8 mouse cellular contexts compared by ENCODE assay signal in genomic region chr5:129611060-129611459, GRCm38 (mm10). TPM values are rescaled to one million over a fixed set of nuclear protein-coding genes. Genes with fewer than 3 reads are reported as not detected.
A peak's percentile ranks its signal among the peaks of the same experiment; 100 is the strongest.
DNase-seq lines count a peak whose midpoint lies in the region; ATAC-seq and TF ChIP-seq lines count a peak whose summit lies in the region.

No protein-coding gene starts in this region.

- ATAC-seq in midbrain, embryonic 11.5 days (ENCODE audit: low FRiP score): 0 out of 2 replicates have a peak, but pooled peaks have one; percentile 52

- H3K4me2 ChIP-seq in midbrain, embryonic 11.5 days: no peak overlapping the region

- no peak overlapping the region for H3K4me3 ChIP-seq in heart, embryonic 10.5 days
- no peak overlapping the region for H3K4me3 ChIP-seq in midbrain, embryonic 11.5 days (ENCODE audit: low read depth, low read length)
- H3K4me3 ChIP-seq in spleen, adult 2 months (ENCODE audit: extremely low read depth, insufficient read depth, insufficient read length): no peak overlapping the region

- no peak overlapping the region for H3K9ac ChIP-seq in midbrain, embryonic 11.5 days (ENCODE audit: low read length)

- no peaks in the 10 kb centered on the region for H3K36me3 ChIP-seq in heart, embryonic 10.5 days
- H3K36me3 ChIP-seq in midbrain, embryonic 11.5 days (ENCODE audit: control insufficient read depth, insufficient read depth, low read length): 0 out of 2 replicates have a peak, but pooled peaks cover 3% of the 10 kb centered on the region
- no peaks in the 10 kb centered on the region for H3K36me3 ChIP-seq in spleen, adult 2 months (ENCODE audit: control insufficient read depth, insufficient read depth, low read length)

- peak; percentile 87 for DNase-seq in heart, embryonic 10.5 days (ENCODE audit: low spot score)
- DNase-seq in heart, postnatal 25 days (ENCODE audit: low spot score): no peak
- peak; percentile 45 for DNase-seq in c-Kit-positive CD71-positive TER-119-positive erythroid progenitor cells, embryonic 14.5 days (ENCODE audit: low spot score)
- DNase-seq in forelimb bud, embryonic 11.5 days (ENCODE audit: low read depth, low spot score): peak; percentile 63
- peak; percentile 66 for DNase-seq in induced T-regulatory cell, adult 2 months (ENCODE audit: low read depth)
- DNase-seq in left cerebral cortex, adult 18-20 months (ENCODE audit: low spot score in 2 of 2): peak; percentile 81 to 83
- peak; percentile 96 for DNase-seq in midbrain, embryonic 11.5 days (ENCODE audit: low spot score, missing footprints)
- DNase-seq in spleen, adult 2 months (ENCODE audit: low read depth in 1 of 2, low spot score in 2 of 2): peak in 1 of 2 experiments; percentile 50

- H3K27me3 ChIP-seq in heart, embryonic 10.5 days (ENCODE audit: insufficient read depth, poor library complexity, severe bottlenecking): no peaks in the 10 kb centered on the region
- H3K27me3 ChIP-seq in midbrain, embryonic 11.5 days (ENCODE audit: control insufficient read depth, insufficient read depth, low read length): no peaks in the 10 kb centered on the region
- H3K27me3 ChIP-seq in spleen, adult 2 months (ENCODE audit: control insufficient read depth, insufficient read depth, low read length): no peaks in the 10 kb centered on the region

- intact Hi-C loops in heart, postnatal 25 days (cut with DNase I): loop anchor here (2.0 to 5.0 kb wide), 3 partner anchors 111 to 266 kb away; no protein-coding TSS in a partner anchor

- WGBS in heart, embryonic 10.5 days: 0% methylated on average over 1 of the region's 1 CpGs
- 18% methylated on average over 1 of the region's 1 CpGs for WGBS in midbrain, embryonic 11.5 days
- 0% methylated on average over 1 of the region's 1 CpGs for WGBS in spleen, adult 2 months

- no peaks in the 10 kb centered on the region for H3K4me1 ChIP-seq in heart, embryonic 10.5 days
- H3K4me1 ChIP-seq in midbrain, embryonic 11.5 days (ENCODE audit: control insufficient read depth, insufficient read depth, low read length): no peaks in the 10 kb centered on the region
- H3K4me1 ChIP-seq in spleen, adult 2 months (ENCODE audit: control insufficient read depth, insufficient read depth, insufficient read length): no peaks in the 10 kb centered on the region

- no peak overlapping the region for H3K27ac ChIP-seq in heart, embryonic 10.5 days
- H3K27ac ChIP-seq in midbrain, embryonic 11.5 days (ENCODE audit: low read depth, low read length): no peak overlapping the region
- H3K27ac ChIP-seq in spleen, adult 2 months (ENCODE audit: insufficient read depth, low read length): no peak overlapping the region

- no peaks in the 10 kb centered on the region for H3K9me3 ChIP-seq in heart, embryonic 10.5 days
- H3K9me3 ChIP-seq in midbrain, embryonic 11.5 days (ENCODE audit: control insufficient read depth, low read length): no peaks in the 10 kb centered on the region

- TF ChIP-seq CTCF in spleen, adult 2 months (IDR thresholded peaks at IDR 0.05; ENCODE audit: extremely low read depth, insufficient read depth, insufficient read length, insufficient replicate concordance): peak; percentile 61; the same call in 1 of the 2 replicates

- no peak for TF ChIP-seq POLR2A in spleen, adult 2 months (IDR thresholded peaks at IDR 0.05; ENCODE audit: low read depth, low read length)

RNA-seq across cellular contexts. Expression of gene Mmp17, which starts 27.1 kb away (rescaled TPM):
- 0.71 and 1.3 TPM in 2 replicates for polyA plus RNA-seq in heart, embryonic 10.5 days (2016; fragmentation: Nextera tagmentation; extraction: Ambion mirVana)
- total RNA-seq in heart, postnatal 25 days (2021): 1 to 10 TPM in 1 of 2 experiments, under 1 TPM in 1; 0.98 to 1.2 TPM
- total RNA-seq in left cerebral cortex, adult 18-20 months (2021): 100 to 1,000 TPM in 1 of 2 experiments, 10 to 100 TPM in 1; 98.9 to 104 TPM
- 3.6 and 4.6 TPM in 2 replicates for polyA plus RNA-seq in midbrain, embryonic 11.5 days (2014; fragmentation: Nextera tagmentation; extraction: Ambion mirVana)
- polyA plus RNA-seq in spleen, adult 2 months (2012; rRNA removed): 3.2 and 3.4 TPM in 2 replicates

RNA-seq across cellular contexts. Expression of gene Zfp11, which starts 58.8 kb away (rescaled TPM):
- 5.0 and 5.2 TPM in 2 replicates for polyA plus RNA-seq in heart, embryonic 10.5 days (2016; fragmentation: Nextera tagmentation; extraction: Ambion mirVana)
- 1 to 10 TPM; 3.4 to 3.8 TPM for total RNA-seq in heart, postnatal 25 days (2021)
- total RNA-seq in left cerebral cortex, adult 18-20 months (2021): 1 to 10 TPM; 6.2 to 7.2 TPM
- polyA plus RNA-seq in midbrain, embryonic 11.5 days (2014; fragmentation: Nextera tagmentation; extraction: Ambion mirVana): 6.1 and 8.2 TPM in 2 replicates
- polyA plus RNA-seq in spleen, adult 2 months (2012; rRNA removed): 0.61 and 0.73 TPM in 2 replicates
